Mouse (Mus musculus): ENCODE results near the gene Ercc6. TPM values are rescaled to one million over a fixed set of nuclear protein-coding genes. Genes with fewer than 3 reads are reported as not detected.

The Ercc6 gene
- polyA plus RNA-seq, 1 experiment from 2014 or later, result 9.0 TPM

DNA sequence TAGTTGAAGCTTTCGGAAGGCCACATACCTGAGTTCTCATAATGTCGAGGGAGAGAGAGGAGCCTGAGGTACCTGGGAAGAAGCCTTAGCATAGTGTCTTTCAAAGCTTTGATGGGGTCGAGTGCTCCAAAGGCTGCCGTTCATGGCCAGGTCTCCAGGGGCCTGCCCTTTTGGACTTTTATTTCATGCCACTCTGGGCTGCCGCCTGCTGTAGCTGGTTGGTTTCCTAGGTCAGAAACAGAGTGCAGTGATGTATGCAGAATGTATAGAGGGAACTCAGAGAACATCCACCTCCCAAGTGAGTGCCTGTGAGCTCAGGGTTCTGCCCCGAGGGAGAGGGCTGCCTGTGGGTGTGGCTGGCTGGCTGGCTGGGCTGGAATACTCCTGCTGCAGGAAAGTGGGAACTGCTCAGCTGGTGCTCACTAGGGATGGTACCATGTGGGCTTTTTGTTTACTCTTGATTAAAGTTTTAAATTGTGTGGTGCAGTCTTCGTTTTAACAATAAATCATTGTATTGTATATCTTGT is 7.1 kb downstream of the Ercc6 start:
- ATAC-seq (ENCODE audit: low read depth), result no peak
- no peak overlapping the region for H3K27ac ChIP-seq
- no peak overlapping the region for H3K4me2 ChIP-seq
- no peaks in the 10 kb centered on the region for H3K27me3 ChIP-seq
- no peak for DNase-seq
- H3K4me1 ChIP-seq (replicated peaks), result peaks cover 8% of the 10 kb centered on the region
- peaks cover 58% of the 10 kb centered on the region for H3K36me3 ChIP-seq
- H3K9ac ChIP-seq, result no peak overlapping the region
- no peak overlapping the region for H3K4me3 ChIP-seq (replicated peaks)
- no peaks in the 10 kb centered on the region for H3K9me3 ChIP-seq (replicated peaks)
- WGBS (ENCODE audit: insufficient replicate concordance), result 70% methylated on average over 7 of the region's 7 CpGs

DNA sequence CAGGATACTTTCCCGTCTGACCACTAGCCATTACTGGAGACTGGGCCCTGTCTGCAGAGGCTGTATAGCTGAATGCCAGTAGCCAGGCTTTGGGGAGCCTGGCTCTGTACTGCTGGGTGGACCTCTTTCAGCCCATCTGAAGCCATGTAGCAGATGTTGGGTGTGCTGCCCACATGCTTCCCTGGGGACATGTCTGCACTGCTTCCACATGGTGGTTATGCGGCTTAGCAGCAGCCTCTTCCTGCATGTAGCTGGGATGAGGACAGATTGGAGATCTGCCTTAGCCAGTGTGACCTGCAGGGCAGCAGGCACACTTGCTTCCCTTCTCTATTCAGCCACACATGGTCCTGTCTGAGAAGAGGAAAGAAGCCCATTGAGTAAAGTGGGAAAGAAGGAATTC is 9.0 kb downstream of the Ercc6 start:
- no peak for DNase-seq
- H3K4me3 ChIP-seq (replicated peaks), result no peak overlapping the region
- no peak overlapping the region for H3K4me2 ChIP-seq
- H3K4me1 ChIP-seq (replicated peaks), result peaks cover 7% of the 10 kb centered on the region
- no peak overlapping the region for H3K9ac ChIP-seq
- WGBS (ENCODE audit: insufficient replicate concordance), result 93% methylated on average over 2 of the region's 2 CpGs
- no peaks in the 10 kb centered on the region for H3K27me3 ChIP-seq
- H3K27ac ChIP-seq, result no peak overlapping the region
- no peaks in the 10 kb centered on the region for H3K9me3 ChIP-seq (replicated peaks)
- peaks cover 65% of the 10 kb centered on the region for H3K36me3 ChIP-seq
- ATAC-seq (ENCODE audit: low read depth), result no peak

DNA sequence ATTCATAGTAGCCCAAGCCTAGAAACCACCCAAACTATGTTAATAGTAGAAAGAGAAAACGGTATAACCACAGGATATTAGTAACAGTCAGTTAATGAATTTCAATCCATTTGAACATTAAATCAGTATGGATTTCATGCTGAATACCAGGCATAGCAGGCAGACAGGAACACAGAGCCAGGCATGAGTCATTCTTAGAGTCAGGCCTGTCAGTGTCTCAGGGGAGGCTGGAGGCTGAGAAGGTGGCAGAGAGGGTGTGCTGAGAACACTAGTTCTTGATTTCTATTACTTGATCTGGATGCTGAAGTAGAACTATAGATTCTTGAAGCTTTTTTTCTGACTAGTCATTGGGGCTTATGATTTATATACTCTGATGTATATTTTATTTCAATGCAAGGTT is 10.8 kb downstream of the Ercc6 start:
- 73% methylated on average over 1 of the region's 1 CpGs for WGBS (ENCODE audit: insufficient replicate concordance)
- Histone ChIP-seq H3K4me2 (no peak overlapping the region), H3K4me3 (replicated peaks) (no peak overlapping the region), H3K27me3 (no peaks in the 10 kb centered on the region), H3K4me1 (replicated peaks) (peaks cover 7% of the 10 kb centered on the region), H3K27ac (no peak overlapping the region), H3K9me3 (replicated peaks) (no peaks in the 10 kb centered on the region), H3K36me3 (peaks cover 60% of the 10 kb centered on the region), H3K9ac (no peak overlapping the region)
- ATAC-seq (ENCODE audit: low read depth) (no peak), DNase-seq (no peak)

DNA sequence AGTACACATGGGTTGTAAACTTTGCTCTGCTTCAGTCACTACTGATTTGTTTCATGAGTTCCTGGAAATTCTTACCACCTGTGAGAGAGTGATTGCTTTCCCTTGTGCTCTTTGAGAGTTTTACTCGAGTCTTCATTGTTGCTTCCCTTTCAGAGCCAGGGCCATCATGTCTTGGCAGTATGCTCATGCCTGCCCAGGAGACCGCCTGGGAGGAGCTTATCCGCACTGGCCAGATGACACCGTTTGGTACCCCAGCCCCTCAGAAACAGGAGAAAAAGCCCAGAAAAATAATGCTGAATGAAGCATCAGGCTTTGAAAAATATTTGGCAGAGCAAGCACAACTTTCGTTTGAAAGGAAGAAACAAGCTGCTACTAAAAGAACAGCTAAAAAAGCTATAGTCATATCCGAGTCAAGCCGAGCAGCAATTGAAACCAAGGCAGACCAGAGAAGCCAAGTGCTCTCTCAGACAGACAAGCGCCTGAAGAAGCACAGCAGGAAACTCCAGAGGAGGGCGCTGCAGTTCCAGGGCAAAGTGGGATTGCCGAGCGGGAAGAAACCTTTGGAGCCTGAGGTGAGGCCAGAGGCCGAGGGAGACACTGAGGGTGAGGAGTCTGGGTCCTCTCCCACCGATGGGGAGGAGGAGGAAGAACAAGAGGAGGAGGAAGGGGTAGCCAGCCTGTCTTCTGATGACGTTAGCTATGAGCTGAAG is 12.8 kb downstream of the Ercc6 start:
- no peak overlapping the region for H3K4me3 ChIP-seq (replicated peaks)
- H3K27me3 ChIP-seq, result no peaks in the 10 kb centered on the region
- H3K4me2 ChIP-seq, result no peak overlapping the region
- H3K27ac ChIP-seq, result no peak overlapping the region
- H3K9me3 ChIP-seq (replicated peaks), result no peaks in the 10 kb centered on the region
- no peak for DNase-seq
- ATAC-seq (ENCODE audit: low read depth), result no peak
- WGBS (ENCODE audit: insufficient replicate concordance), result 76% methylated on average over 14 of the region's 14 CpGs
- peaks cover 53% of the 10 kb centered on the region for H3K36me3 ChIP-seq
- no peak overlapping the region for H3K9ac ChIP-seq
- no peaks in the 10 kb centered on the region for H3K4me1 ChIP-seq (replicated peaks)

DNA sequence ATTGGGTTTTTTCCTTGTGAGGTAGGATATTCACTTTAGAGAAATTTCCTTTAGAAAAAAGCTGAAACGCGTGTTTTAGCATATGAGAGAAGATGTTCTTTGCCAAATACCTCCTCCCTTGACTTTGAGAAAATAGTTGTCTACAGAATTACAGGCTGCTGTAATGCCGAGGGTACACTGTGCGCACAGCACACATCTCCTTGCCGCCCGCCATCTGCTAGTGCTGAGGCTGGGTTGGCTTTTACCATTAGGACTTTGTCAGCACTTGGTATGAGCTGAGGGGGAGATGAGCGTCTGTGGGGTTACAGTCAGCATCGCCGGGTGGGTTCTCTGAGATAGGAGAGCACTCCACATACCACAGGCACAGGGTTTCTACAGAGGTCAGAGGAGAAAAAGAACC is 13.9 kb downstream of the Ercc6 start:
- 90% methylated on average over 9 of the region's 9 CpGs for WGBS (ENCODE audit: insufficient replicate concordance)
- no peak overlapping the region for H3K9ac ChIP-seq
- peaks cover 46% of the 10 kb centered on the region for H3K36me3 ChIP-seq
- H3K27me3 ChIP-seq, result no peaks in the 10 kb centered on the region
- DNase-seq (no peak), ATAC-seq (ENCODE audit: low read depth) (no peak)
- no peaks in the 10 kb centered on the region for H3K4me1 ChIP-seq (replicated peaks)
- H3K9me3 ChIP-seq (replicated peaks), result no peaks in the 10 kb centered on the region
- no peak overlapping the region for H3K4me2 ChIP-seq
- H3K4me3 ChIP-seq (replicated peaks), result no peak overlapping the region
- H3K27ac ChIP-seq, result no peak overlapping the region

DNA sequence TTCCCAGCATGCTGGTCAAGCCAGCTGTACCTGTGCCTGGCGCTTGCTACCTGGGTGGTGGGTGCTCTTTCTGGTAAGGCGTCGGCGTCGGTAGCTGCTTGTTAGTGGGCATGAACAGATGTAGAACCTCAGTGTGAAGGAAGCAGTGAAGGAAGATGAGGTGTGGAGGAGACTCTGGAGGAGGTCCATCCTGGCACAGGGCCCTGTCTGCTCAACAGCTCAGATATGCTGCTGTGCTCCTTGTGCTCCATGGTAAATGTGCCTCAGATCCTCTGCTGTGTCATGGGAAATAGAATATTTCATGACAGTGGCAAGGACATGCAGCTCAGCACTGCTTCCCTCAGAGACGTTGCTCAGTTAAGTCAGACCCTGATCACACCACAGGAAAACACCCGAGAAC is 15.7 kb downstream of the Ercc6 start:
- H3K9ac ChIP-seq, result no peak overlapping the region
- no peak overlapping the region for H3K27ac ChIP-seq
- no peak for ATAC-seq (ENCODE audit: low read depth)
- H3K4me2 ChIP-seq, result no peak overlapping the region
- H3K4me3 ChIP-seq (replicated peaks), result no peak overlapping the region
- no peak for DNase-seq
- no peaks in the 10 kb centered on the region for H3K4me1 ChIP-seq (replicated peaks)
- 84% methylated on average over 7 of the region's 7 CpGs for WGBS (ENCODE audit: insufficient replicate concordance)
- H3K9me3 ChIP-seq (replicated peaks), result no peaks in the 10 kb centered on the region
- H3K36me3 ChIP-seq, result peaks cover 43% of the 10 kb centered on the region
- H3K27me3 ChIP-seq, result no peaks in the 10 kb centered on the region

DNA sequence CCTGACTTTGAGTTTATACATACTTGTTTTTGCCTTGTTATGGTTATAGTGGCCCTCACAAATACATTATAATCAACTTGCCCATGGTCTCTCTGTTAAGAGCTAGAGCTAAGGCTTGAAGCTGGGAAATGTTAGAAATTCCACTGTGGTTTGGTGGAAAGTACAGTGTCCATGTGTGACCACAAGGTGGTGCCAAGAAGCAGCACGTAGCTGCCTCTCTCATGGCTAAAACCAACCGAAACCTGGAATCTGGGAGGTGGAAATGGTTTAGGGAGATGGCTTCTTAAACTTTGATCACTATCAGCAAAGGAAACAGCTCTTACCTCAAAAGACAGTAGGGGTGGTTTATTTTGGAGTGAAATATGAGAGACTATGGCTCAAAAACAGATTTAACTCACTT is 17.6 kb downstream of the Ercc6 start:
- ATAC-seq (ENCODE audit: low read depth) (no peak), DNase-seq (no peak)
- peaks cover 42% of the 10 kb centered on the region for H3K36me3 ChIP-seq

DNA sequence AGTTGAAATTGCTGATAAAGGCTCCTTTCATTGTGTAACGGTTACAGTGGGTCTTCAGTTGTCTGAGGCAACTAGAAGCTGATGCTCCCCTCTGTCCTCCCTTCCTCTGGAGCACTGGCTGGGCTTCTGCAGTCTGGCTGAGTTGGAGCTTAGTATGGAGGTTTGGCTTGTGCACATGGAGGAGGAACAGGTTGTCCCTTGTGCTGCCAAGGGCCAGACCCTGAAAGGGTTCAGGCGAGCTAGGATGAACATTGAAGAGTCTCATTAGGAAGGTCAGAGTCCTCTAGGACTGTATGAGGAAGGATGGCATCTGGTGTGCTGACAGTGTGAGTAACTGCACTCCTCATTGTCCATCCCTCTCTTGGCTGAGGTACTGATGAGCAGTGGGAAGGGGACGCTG is 18.1 kb downstream of the Ercc6 start:
- no peak overlapping the region for H3K4me2 ChIP-seq
- H3K4me3 ChIP-seq (replicated peaks), result no peak overlapping the region
- no peak overlapping the region for H3K27ac ChIP-seq
- H3K9me3 ChIP-seq (replicated peaks), result no peaks in the 10 kb centered on the region
- H3K36me3 ChIP-seq, result peaks cover 40% of the 10 kb centered on the region
- H3K9ac ChIP-seq, result no peak overlapping the region
- DNase-seq (no peak), ATAC-seq (ENCODE audit: low read depth) (no peak)
- H3K4me1 ChIP-seq (replicated peaks), result no peaks in the 10 kb centered on the region
- no peaks in the 10 kb centered on the region for H3K27me3 ChIP-seq
- 77% methylated on average over 3 of the region's 3 CpGs for WGBS (ENCODE audit: insufficient replicate concordance)

More for the DNA sequence above, 17.6 kb downstream of the Ercc6 start:
- no peaks in the 10 kb centered on the region for H3K27me3 ChIP-seq
- no peaks in the 10 kb centered on the region for H3K9me3 ChIP-seq (replicated peaks)
- H3K9ac ChIP-seq, result no peak overlapping the region
- no peak overlapping the region for H3K4me3 ChIP-seq (replicated peaks)
- H3K4me2 ChIP-seq, result no peak overlapping the region
- no peak overlapping the region for H3K27ac ChIP-seq
- no peaks in the 10 kb centered on the region for H3K4me1 ChIP-seq (replicated peaks)
- WGBS (ENCODE audit: insufficient replicate concordance), result 31% methylated on average over 2 of the region's 2 CpGs

DNA sequence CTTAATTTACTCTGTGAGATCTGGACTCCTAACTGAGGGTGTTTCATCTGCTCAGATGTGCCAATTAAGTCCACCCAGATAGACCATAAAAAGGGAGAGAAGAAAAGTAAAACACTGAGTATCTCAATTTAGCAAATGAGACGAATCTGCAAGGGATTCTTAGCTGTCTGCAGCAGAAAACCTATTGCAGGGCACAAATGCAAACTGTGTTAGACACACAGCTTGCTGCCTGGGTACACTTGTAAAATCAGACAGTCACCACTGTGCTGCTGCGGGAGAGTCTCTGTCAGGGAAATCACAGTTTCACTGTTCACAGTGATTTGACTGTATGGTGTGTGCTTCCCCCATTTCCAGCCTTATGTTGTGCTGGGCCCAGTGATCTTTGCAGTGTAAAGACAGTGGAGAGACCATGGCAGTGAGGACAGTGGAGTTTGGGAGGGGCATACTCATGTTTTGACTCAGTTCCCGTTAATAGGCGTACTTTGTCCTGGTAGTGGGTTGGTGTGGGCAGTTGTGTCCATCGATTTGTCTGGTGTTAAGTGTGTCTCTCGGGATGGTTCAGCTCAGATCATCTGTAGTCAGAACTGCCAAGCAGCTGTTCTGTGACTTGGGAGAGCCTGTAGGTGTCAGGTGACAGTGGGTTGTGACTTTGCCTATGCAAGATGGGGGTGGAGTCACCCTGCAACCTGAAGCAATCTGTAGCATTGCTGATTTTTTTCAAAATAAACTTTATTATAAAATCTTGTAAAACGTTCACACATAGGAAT is 19.2 kb downstream of the Ercc6 start:
- no peak overlapping the region for H3K4me3 ChIP-seq (replicated peaks)
- WGBS (ENCODE audit: insufficient replicate concordance), result 67% methylated on average over 7 of the region's 7 CpGs
- DNase-seq (no peak), ATAC-seq (ENCODE audit: low read depth) (no peak)
- H3K27me3 ChIP-seq, result no peaks in the 10 kb centered on the region
- no peak overlapping the region for H3K4me2 ChIP-seq
- H3K27ac ChIP-seq, result no peak overlapping the region
- no peaks in the 10 kb centered on the region for H3K4me1 ChIP-seq (replicated peaks)
- no peaks in the 10 kb centered on the region for H3K9me3 ChIP-seq (replicated peaks)
- H3K36me3 ChIP-seq, result peaks cover 31% of the 10 kb centered on the region
- H3K9ac ChIP-seq, result no peak overlapping the region

DNA sequence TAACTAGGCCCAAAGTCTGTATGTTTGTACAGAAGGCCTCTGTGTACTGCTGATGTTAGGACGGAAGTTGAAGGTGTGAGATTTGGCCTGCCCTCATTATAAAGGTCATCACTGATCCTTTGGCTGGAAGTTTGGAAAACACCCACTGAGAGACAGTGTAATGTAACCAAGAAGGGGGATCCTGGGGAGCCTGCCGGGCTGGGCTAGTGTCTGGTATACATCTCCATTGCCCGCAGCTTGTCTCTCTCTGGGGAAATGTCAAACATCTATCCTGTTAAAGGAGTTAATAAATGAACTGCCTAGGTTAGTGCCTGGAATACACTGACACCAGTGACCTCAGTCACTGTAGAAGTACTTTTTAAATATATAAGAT is 19.8 kb downstream of the Ercc6 start:
- H3K4me2 ChIP-seq, result no peak overlapping the region
- H3K9me3 ChIP-seq (replicated peaks), result no peaks in the 10 kb centered on the region
- ATAC-seq (ENCODE audit: low read depth) (no peak), DNase-seq (no peak)
- 68% methylated on average over 3 of the region's 3 CpGs for WGBS (ENCODE audit: insufficient replicate concordance)
- no peak overlapping the region for H3K27ac ChIP-seq
- peaks cover 34% of the 10 kb centered on the region for H3K36me3 ChIP-seq
- H3K4me1 ChIP-seq (replicated peaks), result no peaks in the 10 kb centered on the region
- no peak overlapping the region for H3K4me3 ChIP-seq (replicated peaks)
- H3K27me3 ChIP-seq, result no peaks in the 10 kb centered on the region
- no peak overlapping the region for H3K9ac ChIP-seq

DNA sequence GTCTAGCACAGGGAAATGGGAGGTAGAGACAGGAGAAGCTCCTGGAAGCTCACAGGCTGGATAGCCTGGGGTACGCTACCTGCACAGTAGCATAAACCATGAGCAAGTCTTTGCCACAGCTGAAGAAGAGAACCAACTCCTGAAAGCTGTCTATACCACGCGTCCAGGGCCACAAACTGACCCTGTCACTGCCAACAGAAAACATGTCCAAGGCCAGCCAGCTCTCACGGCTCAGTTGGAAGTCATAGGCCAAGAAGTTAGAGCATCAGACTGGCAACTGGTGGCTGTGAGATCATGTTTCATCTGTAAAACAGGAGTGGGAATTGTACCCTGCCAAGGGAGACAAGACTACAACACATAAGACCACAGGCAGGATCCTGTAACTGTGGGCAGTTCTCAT is 20.3 kb downstream of the Ercc6 start:
- Histone ChIP-seq H3K4me3 (replicated peaks) (no peak overlapping the region), H3K4me2 (no peak overlapping the region), H3K36me3 (peaks cover 38% of the 10 kb centered on the region), H3K9me3 (replicated peaks) (no peaks in the 10 kb centered on the region), H3K9ac (no peak overlapping the region), H3K27me3 (no peaks in the 10 kb centered on the region), H3K27ac (no peak overlapping the region), H3K4me1 (replicated peaks) (no peaks in the 10 kb centered on the region)
- ATAC-seq (ENCODE audit: low read depth) (no peak), DNase-seq (no peak)
- 71% methylated on average over 4 of the region's 4 CpGs for WGBS (ENCODE audit: insufficient replicate concordance)

DNA sequence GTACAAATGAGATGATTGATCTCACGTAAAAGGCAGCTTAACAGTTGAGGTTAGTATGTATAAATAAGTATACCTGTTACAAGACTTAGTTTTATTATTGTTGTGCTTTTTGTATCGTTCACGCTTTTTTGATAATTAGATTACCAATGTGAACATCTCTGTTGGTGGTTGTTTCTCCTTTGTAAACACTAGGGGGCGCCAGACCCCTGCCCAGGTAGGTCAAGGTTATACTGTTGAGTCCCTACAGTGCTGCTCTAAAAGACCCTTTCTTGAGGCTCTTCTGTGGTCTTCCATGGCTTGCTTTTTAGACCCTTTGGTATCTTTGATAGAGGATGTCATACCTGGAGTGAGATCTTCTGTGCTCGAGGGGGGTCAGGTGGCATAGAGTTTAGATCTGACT is 20.8 kb downstream of the Ercc6 start:
- H3K4me1 ChIP-seq (replicated peaks), result no peaks in the 10 kb centered on the region
- H3K36me3 ChIP-seq, result peaks cover 33% of the 10 kb centered on the region
- no peak overlapping the region for H3K27ac ChIP-seq
- H3K9ac ChIP-seq, result no peak overlapping the region
- H3K4me3 ChIP-seq (replicated peaks), result no peak overlapping the region
- no peak overlapping the region for H3K4me2 ChIP-seq
- ATAC-seq (ENCODE audit: low read depth) (no peak), DNase-seq (no peak)
- no peaks in the 10 kb centered on the region for H3K9me3 ChIP-seq (replicated peaks)
- H3K27me3 ChIP-seq, result no peaks in the 10 kb centered on the region
- whole genome bisulfite sequencing (ENCODE audit: insufficient replicate concordance), result 65% methylated on average over 5 of the region's 5 CpGs

Data from liver, embryonic 13.5 days (tissue).